Mouse (Mus musculus): Measurements from ENCODE around the gene Dsn1.
A peak's percentile ranks its signal among the peaks of the same experiment; 100 is the strongest.

The Dsn1 gene

DNA sequence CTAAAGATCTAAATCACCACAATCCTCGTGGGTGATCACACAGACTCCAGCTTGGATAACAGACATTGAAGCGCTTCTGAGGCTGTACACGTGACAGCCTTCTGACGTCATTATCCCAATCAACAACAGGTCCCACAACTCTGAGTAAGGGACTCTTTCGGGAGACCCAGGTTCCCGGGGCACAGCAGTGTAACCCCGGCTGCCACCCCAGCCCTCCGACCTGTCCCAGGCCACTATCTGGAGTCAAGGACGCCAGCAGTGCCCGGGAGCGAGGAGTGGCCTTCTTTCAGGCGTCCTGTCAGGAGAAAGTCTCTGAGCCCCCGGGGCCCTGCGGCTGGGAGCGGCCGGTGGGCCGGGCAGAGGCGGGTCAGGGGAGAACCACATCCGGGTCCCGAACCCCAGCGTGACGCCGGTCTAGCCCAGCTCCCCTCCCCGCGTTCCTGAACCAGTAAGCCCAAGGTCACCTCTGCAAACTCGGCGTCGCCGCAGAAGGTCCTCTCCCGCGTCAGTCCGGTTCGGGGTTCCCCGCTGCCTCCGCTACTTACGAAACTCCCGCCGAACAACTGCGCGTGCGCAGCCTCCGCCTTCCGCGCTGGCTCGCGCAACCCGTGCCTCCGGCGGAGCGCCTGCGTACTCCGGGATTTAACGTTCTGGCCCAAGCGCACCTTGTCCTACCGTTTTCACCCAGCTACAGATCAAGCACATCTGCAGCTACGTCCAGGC is at the start of gene Dsn1:
Dsn1 (minus strand) TSS at position 644 of the 723 bp plus-strand sequence.
- peak; percentile 90 for DNase-seq (ENCODE audit: low read depth)

DNA sequence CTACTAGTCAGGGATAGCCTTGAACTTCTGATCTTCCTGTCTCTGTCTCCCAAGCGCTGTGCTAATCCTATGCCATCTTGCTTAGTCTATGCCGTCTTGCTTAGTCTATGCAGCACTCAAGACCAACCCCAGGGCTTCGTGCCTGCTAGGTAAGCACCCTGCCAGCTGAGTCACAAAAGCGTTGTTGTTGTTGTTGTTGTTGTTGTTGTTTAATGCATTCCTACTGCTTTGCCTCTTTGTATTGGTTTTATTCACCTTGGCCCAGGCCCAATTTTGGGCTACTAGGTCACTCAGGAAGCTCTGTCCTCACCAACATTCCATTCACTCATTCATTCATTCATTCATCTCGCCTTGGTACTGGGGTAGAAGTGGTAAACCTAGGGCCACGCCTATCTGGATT is 48.8 kb upstream of the Dsn1 start:
- DNase-seq (ENCODE audit: low read depth) = no peak

DNA sequence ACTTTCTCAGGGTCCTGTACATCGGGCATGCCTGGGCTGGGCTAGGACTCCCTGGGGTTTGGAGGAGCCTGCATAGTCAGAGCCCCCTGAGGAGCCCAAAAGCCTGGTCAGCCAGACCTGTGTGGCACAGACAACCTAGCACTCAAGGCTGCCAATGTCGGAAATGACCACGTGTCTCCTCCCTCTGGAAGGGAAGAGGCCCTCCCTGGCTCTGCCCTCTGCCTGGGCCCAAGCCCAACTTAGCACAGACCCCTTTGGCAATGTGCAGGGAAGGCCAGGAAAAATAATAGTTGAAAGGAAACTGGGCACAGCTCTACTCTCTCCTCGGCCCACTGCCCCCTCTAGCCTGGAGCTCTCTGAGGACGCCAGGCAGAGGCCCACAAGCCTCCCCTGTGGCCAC is 47.9 kb upstream of the Dsn1 start:
- DNase-seq (ENCODE audit: low read depth) = no peak

DNA sequence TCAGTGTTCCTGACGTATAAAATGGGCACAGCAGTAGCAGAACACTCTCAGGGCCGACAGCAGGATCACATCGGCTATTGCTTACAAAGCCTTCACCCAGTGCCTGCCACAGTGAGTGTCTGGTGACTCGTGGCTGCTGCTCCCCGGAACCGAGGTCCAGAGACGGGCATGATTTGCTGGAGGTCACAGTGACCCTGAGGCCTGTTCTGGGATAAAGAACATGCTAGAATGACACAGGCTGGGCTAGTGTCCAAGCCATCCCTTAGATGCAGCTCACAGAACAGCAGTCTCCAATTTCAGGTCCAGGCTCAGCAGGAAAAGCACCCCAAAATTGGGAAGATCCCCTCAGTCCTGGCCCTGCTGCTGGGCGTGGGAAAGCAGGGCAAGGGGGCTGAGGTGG is 47.3 kb upstream of the Dsn1 start:
- no peak for DNase-seq (ENCODE audit: low read depth)

DNA sequence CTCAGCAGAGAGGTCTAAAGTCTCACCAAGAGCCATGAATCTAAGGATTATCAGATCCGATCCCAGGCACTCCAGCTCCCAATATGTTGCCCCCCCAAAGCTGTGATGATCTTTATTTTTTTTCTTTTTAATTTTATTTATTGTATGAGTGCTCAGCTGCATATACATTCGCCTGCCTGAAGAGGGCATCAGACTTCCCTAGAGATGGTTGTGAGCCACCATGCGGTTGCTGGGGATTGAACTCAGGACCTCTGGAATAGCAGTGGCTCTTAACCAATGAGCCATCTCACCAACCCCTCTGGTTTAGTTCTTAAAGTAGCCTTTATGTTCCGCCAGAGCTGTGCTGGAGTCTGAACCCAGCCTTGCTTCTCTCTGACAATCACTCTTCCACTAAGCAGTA is 46.8 kb upstream of the Dsn1 start:
- peak; percentile 39 for DNase-seq (ENCODE audit: low read depth)

DNA sequence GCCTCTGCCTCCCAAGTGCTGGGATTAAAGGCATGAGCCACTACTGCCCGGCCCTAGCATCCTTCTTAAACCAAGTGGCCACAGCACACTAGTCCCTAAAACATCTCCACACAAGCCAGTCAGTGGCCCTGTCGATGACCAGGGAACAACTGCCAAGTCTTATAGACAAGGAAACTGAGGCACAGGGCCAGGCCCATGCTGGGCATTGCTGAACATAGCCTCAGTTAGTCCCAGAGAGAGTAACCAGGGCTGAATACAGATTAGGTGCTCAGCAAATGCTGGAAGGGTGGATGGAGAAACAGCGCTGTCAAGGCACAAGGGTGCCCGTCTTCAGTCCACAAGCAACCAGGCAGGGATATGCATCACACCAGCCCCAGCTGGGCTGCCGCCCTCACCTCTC is 46.2 kb upstream of the Dsn1 start:
- DNase-seq (ENCODE audit: low read depth) = no peak

DNA sequence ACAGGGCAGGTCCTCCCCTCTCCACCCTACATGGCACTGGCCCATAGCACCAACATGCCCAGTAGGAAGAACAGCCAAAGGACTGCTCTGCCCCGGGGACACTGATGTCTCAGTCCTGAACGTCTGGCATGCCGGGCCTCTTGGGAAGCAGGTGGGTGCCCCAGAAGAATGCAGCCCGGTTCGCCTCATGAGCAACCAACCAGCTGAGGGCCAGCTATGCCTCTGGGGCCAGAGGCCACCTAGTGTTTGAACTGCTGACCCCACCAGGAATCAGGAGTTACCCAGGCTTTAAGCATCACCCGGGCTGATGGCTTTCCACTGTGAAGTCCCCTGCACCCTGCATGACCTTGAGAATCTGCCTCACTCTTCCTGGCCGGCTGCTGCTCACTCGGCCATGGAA is 45.5 kb upstream of the Dsn1 start:
- DNase-seq (ENCODE audit: low read depth) = no peak

DNA sequence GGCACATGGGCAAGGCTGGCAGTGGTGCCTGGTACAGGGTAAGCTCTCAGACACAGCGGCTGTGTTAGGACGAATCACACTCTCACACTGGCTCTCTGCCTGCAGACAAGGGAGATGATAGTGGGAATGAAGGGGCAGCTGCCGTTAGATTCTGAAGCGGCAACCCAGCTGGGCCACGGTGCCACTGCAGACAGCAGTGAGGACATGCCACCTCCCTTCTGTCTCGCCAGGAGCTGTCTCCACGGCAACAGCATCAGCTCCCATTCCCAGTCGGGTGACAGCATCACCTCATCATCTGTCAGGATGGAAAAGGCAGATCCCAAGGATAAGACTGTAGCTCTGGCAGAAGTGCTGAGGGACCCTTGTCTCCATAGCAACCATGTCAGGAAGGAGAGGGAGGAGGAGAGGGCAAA is 42.9 kb upstream of the Dsn1 start:
- no peak for DNase-seq (ENCODE audit: low read depth)

DNA sequence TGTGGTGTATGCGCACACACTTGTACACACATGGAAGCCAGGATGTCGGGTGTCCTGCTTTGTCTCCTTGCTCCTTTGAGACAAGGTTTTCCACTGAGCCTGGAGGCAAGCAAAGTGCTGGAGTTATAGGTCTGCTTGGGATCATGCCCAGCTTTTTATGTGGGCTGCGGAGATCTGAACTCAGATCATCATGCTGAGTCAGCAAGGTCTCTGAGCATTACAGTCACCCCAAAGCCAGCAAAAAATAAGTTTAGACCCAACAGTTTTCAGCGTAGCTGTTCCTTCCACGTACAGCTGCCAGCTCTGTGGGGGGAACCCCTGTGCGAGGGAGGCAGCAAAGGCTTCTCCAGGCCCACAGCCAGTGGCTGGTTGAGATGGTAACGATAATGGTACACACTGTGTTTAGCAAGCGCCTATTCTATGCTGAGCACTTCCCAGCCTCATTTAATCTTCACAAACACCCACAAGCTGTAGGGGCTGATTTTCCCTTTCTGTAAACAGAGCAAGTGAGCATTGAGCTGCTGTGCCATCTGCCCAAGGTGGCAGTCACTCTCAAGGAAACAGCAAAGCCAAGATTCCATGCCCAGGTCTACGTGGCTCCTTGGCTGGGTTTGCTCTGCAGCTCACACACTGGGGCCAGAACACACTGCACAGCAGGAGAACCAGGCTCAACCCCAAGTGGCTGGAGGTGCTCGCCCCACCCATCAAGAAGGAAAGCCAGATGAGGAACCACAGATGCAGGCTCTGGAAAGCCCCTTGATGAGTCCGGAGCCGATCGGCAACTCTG is 41.6 kb upstream of the Dsn1 start:
- no peak for DNase-seq (ENCODE audit: low read depth)

DNA sequence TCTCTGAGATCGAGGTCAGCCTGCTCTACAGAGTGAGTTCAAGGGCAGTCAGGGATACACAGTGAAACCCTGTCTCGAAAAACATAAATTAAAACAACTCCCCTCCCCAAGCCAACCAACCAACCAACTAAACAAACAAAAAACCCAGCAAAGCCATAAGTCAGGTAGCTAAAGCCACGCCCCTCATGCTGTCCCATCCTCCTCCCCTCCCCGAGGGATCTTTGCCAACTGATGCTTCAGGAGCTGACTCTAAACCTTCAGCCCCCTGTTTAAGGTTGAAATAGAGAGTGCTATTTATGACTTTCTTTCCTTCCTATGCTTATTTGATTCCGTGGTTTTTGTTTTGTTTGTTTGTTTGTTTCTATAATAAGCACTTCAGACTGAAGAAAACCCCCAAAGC is 40.0 kb upstream of the Dsn1 start:
- no peak for DNase-seq (ENCODE audit: low read depth)

DNA sequence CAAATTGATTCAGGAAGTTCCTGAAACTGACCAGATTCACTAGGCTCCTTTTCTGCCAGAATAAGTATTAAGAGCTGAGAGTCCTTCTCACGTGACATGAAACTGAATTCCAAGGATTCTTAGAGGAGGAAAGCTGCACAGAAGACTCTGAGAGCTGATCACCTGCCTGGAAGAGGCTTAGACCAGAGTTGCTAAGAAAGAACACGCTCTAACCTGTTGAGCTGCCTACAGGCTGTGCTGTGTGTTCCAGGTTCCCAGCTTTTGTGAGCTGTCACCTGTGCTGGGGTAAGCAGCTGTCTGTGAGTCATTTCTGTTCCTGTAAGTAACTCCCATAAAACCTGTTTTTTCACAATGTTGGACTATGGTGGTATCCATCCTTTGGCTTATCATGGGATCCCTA is 39.0 kb upstream of the Dsn1 start:
- DNase-seq (ENCODE audit: low read depth) = no peak

DNA sequence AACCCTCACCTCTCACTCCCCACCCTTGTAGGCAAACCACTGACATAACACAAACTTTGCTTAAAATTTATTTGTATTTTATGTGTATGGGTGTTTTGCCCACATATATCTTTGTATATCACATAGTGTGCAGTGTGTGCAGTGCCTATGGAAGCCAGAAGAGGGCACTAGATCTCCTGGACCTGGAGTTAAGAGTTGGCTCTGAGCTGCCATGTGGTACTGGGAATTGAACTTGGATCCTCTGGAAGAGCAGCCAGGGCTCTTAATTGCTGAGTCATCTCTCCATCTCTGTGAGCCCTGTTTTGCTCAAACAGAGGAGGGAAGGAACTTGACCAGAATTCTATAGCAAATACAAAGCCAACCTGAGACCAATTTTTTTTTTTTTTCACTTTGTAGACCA is 37.0 kb upstream of the Dsn1 start:
- peak; percentile 41 for DNase-seq (ENCODE audit: low read depth)

DNA sequence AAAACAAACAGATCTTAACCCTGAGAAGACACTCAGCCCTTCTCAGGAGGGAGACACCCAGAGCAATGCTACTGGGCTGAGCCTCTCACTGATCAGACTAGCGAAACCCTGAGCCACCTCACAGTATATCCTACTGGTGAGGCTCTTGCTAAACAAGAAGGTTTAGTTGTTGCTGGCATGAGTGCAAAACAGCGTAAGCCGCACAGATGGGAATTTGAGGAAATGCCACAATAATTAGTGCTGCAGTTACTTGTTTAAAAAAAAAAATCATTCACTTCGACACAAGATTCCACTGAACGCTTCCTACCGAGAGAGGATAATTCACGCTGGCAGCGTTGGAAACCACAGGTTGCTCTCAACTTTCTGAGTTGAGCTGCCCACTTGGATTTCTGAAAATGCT is 36.6 kb upstream of the Dsn1 start:
- DNase-seq (ENCODE audit: low read depth) = no peak

DNA sequence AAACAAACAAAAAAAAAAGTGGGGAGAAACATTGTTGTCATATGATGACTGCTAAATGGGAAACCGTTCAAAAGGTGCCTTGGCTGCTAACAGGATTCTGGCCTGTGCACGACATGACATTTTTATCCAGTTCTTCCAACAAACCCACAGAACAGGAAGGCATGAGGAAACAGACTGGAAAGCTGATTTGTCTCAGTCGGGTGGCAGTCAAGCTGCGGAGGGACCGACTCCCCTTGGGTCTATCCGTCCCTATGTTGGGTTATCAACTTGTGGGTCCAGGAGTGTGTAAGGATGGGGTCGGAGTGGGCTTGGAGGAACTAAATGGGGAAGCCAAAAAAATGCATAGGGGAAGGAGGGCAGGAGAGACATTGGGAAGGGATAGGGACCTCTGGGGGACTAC is 34.5 kb upstream of the Dsn1 start:
- DNase-seq (ENCODE audit: low read depth) = peak; percentile 38

DNA sequence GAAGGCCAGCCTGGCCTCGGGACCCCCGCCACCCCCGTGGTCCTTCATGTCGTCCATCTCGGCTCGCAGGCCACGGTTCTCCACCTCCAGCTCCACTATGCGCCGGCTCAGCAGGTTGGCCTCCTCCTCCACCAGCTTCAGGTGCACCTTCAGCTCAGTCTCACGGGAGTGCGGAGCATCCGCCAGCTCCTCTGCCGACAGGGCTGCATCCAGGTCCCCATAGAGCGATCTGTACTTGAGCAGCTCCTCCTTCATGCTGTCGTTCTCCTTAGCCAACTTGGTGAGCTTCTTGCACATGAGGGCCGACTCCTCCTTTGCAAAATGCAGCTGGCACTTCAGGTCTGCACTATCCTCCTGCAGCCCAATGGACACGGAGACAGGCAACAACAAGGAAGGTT is 33.7 kb upstream of the Dsn1 start:
- DNase-seq (ENCODE audit: low read depth) = no peak

DNA sequence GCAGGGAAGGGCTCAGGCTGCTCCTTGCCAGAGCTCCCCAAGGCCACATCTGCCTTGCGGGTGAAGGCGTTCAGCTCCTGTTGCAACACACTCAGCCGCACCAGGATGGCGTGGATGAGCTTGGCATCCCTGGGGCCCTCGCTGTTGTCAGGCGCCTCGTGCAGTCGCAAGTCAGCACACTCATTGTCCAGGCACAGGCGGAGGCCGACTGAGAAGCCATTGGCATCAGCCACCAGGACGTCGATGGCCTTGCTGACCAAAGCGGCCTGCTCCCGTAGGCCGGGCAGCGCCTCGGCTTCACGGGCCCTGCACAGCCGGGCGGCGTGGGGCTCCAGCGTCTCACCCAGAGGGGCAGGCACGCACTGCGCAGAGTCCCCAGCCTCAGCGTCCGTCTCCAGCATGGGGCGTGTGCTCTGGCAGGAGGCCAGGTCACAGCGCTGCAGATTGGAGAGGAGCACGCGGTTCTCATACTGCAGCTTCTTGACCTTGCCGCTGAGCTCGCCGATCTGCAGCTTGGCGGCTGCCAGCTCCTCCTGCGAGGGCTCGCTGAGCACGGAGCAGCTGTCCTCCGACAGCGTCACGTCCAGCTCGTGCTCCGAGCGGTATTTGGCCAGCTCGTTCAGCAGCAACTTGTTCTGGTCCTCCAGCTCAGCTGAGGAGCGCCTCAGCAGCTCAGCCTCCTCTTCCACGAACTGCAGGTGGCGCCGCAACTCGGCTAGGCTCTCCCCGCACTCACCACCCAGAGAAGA is 33.1 kb upstream of the Dsn1 start:
- peak; percentile 53 for DNase-seq (ENCODE audit: low read depth)

DNA sequence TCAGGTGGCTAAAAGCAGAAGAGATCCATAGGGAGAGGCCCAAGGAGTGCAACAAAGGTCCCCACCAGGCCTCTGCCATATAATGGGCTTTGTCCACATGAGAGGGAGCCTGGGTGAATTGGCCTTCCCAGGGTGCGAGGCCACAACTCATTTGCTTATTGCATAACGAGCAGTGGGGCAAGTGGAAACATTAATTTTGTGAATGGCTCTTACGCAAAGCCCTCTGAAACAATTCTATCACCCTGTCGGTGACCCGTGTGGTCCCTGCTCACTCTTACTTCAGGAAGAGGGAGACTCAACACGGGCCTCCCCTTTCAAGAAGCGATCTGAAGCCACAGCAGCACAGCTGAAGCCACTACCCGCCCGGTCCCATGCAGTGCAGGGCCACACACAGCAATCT is 30.3 kb upstream of the Dsn1 start:
- DNase-seq (ENCODE audit: low read depth) = no peak

DNA sequence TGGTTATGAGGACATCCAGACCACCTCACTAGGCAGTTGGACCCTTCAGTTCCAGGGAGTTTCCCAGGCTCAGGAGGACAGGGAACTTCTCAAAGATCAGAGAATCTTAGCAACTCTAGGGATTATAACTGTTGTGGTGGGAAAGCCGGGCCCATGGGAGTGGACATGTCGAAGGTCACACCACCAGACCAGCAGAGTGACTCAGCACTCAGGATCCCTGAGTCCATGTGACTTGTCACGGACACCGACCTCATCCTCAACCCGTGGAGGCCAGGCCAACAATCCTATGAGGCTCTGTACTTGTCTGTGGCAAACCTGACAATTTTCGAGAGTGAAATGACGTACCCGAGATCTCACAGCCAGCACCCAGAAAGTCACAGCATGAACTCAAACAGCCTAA is 29.4 kb upstream of the Dsn1 start:
- DNase-seq (ENCODE audit: low read depth) = peak; percentile 57

DNA sequence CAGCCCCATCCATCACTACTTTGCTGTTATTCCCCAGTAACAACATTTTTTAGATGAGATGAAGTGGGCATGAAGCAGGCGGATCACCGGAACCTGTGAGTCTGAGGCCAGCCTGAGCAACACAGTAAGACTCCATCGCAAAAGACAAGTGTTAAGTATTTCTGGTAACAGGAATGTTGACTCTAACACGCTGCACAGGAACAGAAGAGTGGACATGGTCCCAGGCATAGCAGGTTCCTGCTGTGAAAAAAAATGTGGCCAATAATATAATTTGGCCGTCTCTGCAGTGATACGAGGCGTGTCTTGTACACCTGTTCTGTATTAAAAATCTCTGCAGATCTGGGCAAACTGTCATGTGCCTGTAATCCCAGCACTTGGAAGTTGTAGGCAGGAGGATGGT is 28.4 kb upstream of the Dsn1 start:
- no peak for DNase-seq (ENCODE audit: low read depth)

DNA sequence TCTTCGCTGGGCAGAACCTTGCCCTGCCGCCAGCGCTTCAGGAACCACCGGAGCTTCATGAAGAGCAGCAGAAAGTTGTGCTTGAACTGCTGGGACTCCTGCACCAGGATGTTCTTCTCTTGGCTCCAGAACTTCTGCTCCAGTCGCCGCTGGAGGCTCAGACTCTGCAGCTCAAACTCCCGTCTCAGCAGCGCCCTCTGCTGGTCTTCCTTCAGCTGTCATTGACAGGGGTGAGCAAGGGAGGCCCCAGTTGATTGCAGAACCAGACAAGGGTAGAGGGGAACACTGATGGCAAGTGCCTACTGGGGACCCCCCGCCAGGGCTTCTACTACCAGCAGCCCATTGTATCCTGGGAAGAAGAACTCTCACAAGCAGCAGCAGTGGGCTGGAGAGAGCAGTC is 23.9 kb upstream of the Dsn1 start:
- DNase-seq (ENCODE audit: low read depth) = peak; percentile 81

DNA sequence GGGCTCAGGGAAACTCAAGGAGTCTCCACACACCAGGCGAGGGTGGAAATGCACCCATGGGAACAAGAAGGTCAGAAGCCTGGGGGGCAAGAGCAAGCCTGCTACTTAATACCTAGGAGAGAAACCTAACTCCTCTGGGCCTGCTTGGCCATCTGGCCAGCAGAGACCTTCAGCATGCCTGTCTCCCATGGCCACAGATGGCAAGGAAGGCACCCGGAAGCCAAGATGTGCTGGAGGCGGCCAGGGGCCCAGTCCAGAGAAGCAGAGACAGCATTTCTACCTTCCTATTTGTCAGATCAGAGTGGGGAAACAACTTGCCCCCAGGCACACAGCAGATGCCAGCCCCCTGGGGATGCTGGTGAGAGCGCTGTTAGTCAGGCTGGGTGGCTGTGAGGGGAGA is 21.3 kb upstream of the Dsn1 start:
- DNase-seq (ENCODE audit: low read depth) = no peak

DNA sequence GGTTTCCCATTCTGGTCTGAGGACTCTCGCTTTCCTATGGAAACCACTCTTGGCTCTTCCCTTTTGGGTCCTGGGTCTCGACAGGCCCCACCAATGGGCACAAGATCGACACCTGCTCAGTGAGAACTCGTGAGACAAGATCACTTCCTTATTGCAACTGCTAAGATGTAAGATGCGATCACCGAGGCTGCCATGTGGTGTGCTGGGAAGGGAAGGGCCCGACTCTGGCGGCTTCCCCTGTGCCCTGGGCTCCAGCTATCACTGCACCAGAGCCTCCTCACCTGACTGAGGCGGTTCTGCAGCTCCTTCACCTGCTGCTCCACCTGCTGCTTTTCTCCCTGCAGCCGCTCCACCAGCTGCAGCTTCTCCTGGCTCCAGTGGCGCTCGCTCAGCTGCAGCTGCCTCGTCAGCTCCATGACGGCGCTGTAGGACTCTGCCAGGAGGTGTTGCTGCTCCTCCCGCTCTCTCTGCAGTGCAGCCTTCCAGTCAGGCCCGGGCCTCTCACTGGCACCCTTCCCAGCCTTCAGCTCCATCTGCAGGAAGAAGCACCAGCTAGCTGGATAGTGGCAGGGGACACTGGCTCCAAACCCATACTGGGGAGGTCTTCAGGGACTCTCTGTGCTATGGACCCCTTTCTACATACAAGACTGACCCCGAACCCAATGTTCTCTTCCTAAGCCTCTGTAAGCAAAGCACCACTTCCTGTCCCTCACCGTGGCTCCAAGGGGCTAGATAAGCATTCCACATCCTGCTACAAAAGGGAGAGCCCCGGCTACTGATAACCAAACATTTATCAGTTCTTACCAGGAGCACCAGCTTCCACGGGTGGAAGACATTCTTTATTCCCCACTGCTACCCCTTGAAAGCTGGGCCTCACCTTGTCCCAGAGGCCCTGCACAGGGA is 20.4 kb upstream of the Dsn1 start:
- DNase-seq (ENCODE audit: low read depth) = peak; percentile 67
